Mouse (Mus musculus) central nervous system, embryonic 18 days (tissue): ENCODE data around the gene Xrcc4. TPM values are rescaled to one million over a fixed set of nuclear protein-coding genes. Genes with fewer than 3 reads are reported as not detected.

ENCODE experiments used
- polyA plus RNA-seq: library from polyadenylated mRNA; depleted of rRNA; stranded (reverse); fragments of >200 nt; gene quantifications from 2 replicates; pipeline ENCODE4 v1.2.3, GENCODE M21; 2012; rRNA removed

The Xrcc4 gene
- polyA plus RNA-seq = 10.0 and 11.4 TPM in 2 replicates

GRCm38 (mm10) chr13:90088962-90089824, at the start of gene Xrcc4, which contains the start of gene Tmem167:
TSS of gene Xrcc4 (minus strand) at chr13:90089608.
TSS of gene Tmem167 (plus strand) at chr13:90089123.

GRCm38 (mm10) chr13:89741766-89742685, 347.4 kb downstream of the Xrcc4 start, which contains the start of gene Vcan:
TSS of gene Vcan (minus strand) at chr13:89742509.

Other genes with a start within 250 kb of the Xrcc4 start
- gene Tmem167, start 485 bp downstream of the Xrcc4 start, polyA plus RNA-seq = 16.8 and 18.2 TPM in 2 replicates